Mouse (Mus musculus): Measurements from ENCODE around the gene Trnau1ap. TPM values are rescaled to one million over a fixed set of nuclear protein-coding genes. Genes with fewer than 3 reads are reported as not detected.

Trnau1ap gene
- total RNA-seq, 2 experiments from 2014 or later = 16.1 to 21.2 TPM

Other genes with a start within 250 kb of the Trnau1ap start
- not detected for gene Oprd1, start 185.1 kb downstream of the Trnau1ap start, total RNA-seq (2021)
- 10 to 100 TPM; 31.9 to 36.0 TPM for gene Ythdf2, start 117.2 kb downstream of the Trnau1ap start, total RNA-seq (2021)
- gene Gmeb1, start 67.9 kb downstream of the Trnau1ap start, total RNA-seq (2021) = 10 to 100 TPM; 11.2 to 12.3 TPM
- gene Taf12, start 55.2 kb downstream of the Trnau1ap start, total RNA-seq (2021) = 10 to 100 TPM; 22.9 to 25.7 TPM
- under 1 TPM; 0.72 to 0.87 TPM for gene Rab42, start 26.2 kb downstream of the Trnau1ap start, total RNA-seq (2021)
- gene Rcc1, start 24.1 kb upstream of the Trnau1ap start, total RNA-seq (2021) = 10 to 100 TPM; 13.4 to 18.6 TPM
- 10 to 100 TPM; 16.3 to 18.4 TPM for gene Phactr4, start 93.0 kb upstream of the Trnau1ap start, total RNA-seq (2021)
- 1 to 10 TPM; 5.1 to 6.5 TPM for gene Med18, start 134.4 kb upstream of the Trnau1ap start, total RNA-seq (2021)
- 1 to 10 TPM; 2.2 to 2.6 TPM for gene Sesn2, start 181.0 kb upstream of the Trnau1ap start, total RNA-seq (2021)
- gene Atpif1, start 204.1 kb upstream of the Trnau1ap start, total RNA-seq (2021) = 100 to 1,000 TPM; 115 to 139 TPM
- gene Dnajc8, start 206.0 kb upstream of the Trnau1ap start, total RNA-seq (2021) = 10 to 100 TPM; 70.0 to 74.9 TPM
- 1 to 10 TPM; 2.0 to 2.8 TPM for gene Ptafr, start 234.5 kb upstream of the Trnau1ap start, total RNA-seq (2021)

Measured in gastrocnemius, postnatal 10 days (tissue).